8 mouse cellular contexts compared by ENCODE assay signal in the genomic region with DNA sequence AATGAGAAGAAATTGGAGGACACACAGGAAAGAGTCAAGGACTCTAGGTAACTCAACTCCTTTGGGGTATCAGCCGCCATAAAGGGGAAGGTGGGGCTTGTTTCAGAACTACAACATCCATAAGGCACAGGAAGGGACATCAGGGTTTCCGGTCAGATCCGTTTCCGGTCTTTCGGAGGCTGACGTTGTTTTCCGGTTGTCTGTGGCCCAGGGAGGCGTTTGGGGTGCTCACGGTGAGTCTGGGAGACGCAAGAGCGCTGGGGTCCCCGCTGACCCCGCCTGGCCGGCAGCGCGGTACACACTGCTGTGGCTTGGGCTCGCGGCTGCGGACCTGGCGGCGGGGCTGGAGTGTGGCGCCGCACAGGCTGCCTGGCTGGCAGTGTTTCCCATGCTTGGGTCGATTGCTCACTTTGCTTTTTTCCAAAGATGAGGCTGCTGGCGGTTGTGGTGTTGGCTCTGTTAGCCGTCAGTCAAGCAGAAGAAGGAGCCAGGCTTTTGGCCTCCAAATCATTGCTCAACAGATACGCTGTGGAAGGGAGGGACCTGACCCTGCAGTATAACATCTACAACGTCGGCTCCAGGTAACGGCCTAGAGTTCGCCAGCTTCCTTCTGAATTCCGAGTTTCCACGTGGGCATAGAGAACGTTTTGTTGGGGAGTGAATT. TPM values are rescaled to one million over a fixed set of nuclear protein-coding genes. Genes with fewer than 3 reads are reported as not detected.
DNase-seq lines count a peak whose midpoint lies in the region; ATAC-seq and TF ChIP-seq lines count a peak whose summit lies in the region.

No protein-coding gene starts in this region.

- H3K4me3 ChIP-seq in brown adipose tissue, adult 24 weeks (ENCODE audit: insufficient read depth, low read depth, low read length): peak overlapping the region; percentile 86
- H3K4me3 ChIP-seq in heart, embryonic 13.5 days: peak overlapping the region; percentile 94
- H3K4me3 ChIP-seq in kidney, postnatal 0 days (replicated peaks; ENCODE audit: low read depth, low read length): peak overlapping the region; percentile 93
- H3K4me3 ChIP-seq in liver, adult 2 months (ENCODE audit: insufficient read depth, low read depth, low read length): peak overlapping the region; percentile 85
- peak overlapping the region; percentile 67 for H3K4me3 ChIP-seq in myocyte

- peaks cover 39% of the 10 kb centered on the region for H3K36me3 ChIP-seq in heart, embryonic 13.5 days
- H3K36me3 ChIP-seq in kidney, postnatal 0 days (ENCODE audit: insufficient read depth, low read length): peaks cover 14% of the 10 kb centered on the region; the same call in 1 of the 2 replicates
- peaks cover 14% of the 10 kb centered on the region; the same call in 1 of the 2 replicates for H3K36me3 ChIP-seq in liver, adult 2 months (ENCODE audit: control insufficient read depth, insufficient read depth, low read length)
- H3K36me3 ChIP-seq in myocyte (ENCODE audit: control insufficient read depth, insufficient read depth): peaks cover 8% of the 10 kb centered on the region

- H3ac ChIP-seq in myocyte (ENCODE audit: control insufficient read depth, insufficient read length): peak overlapping the region; percentile 92

- DNase-seq in kidney, postnatal 0 days (ENCODE audit: low spot score): peak; percentile 95
- peak; percentile 93 for DNase-seq in liver, adult 2 months (ENCODE audit: extremely low read depth, low read depth, low spot score)
- peak; percentile 70 to 86 for DNase-seq in spleen, postnatal 4 days (ENCODE audit: low spot score in 2 of 2)

- peak; percentile 58; the same call in 1 of the 2 replicates for TF ChIP-seq POLR2A in liver, adult 2 months (IDR thresholded peaks at IDR 0.05; ENCODE audit: extremely low read depth, insufficient read depth, low read length)
- TF ChIP-seq POLR2A in myocyte (IDR thresholded peaks at IDR 0.05; ENCODE audit: insufficient read length, low read depth): peak; percentile 78

- H3K4me1 ChIP-seq in brown adipose tissue, adult 24 weeks (ENCODE audit: control insufficient read depth, insufficient read depth, insufficient read length, low read length): no peaks in the 10 kb centered on the region
- peaks cover 15% of the 10 kb centered on the region for H3K4me1 ChIP-seq in heart, embryonic 13.5 days
- peaks cover 6% of the 10 kb centered on the region; the same call in 1 of the 2 replicates for H3K4me1 ChIP-seq in kidney, postnatal 0 days (replicated peaks; ENCODE audit: insufficient read depth, low read length)
- H3K4me1 ChIP-seq in liver, adult 2 months (ENCODE audit: control insufficient read depth, insufficient read depth, low read length): no peaks in the 10 kb centered on the region

- H3K27ac ChIP-seq in brown adipose tissue, adult 24 weeks (replicated peaks; ENCODE audit: low read depth, low read length): peak overlapping the region; percentile 80
- H3K27ac ChIP-seq in heart, embryonic 13.5 days (replicated peaks): peak overlapping the region; percentile 73
- no peak overlapping the region; the same call in none of the 2 replicates for H3K27ac ChIP-seq in kidney, postnatal 0 days
- H3K27ac ChIP-seq in liver, adult 2 months (replicated peaks; ENCODE audit: insufficient read depth, low read depth, low read length): peak overlapping the region; percentile 84

- no peak for TF ChIP-seq CTCF in kidney, postnatal 0 days (IDR thresholded peaks at IDR 0.05; ENCODE audit: low read depth)
- no peak for TF ChIP-seq CTCF in liver, adult 2 months (IDR thresholded peaks at IDR 0.05; ENCODE audit: low read depth, low read length)

- no peaks in the 10 kb centered on the region; the same call in 1 of the 2 replicates for H3K27me3 ChIP-seq in heart, embryonic 13.5 days (replicated peaks)
- H3K27me3 ChIP-seq in kidney, postnatal 0 days (ENCODE audit: insufficient read depth, low read length): no peaks in the 10 kb centered on the region
- no peaks in the 10 kb centered on the region for H3K27me3 ChIP-seq in liver, adult 2 months (ENCODE audit: control insufficient read depth, insufficient read depth, low read length)
- H3K27me3 ChIP-seq in myocyte (ENCODE audit: control insufficient read depth, insufficient read depth, insufficient read length): peaks cover 3% of the 10 kb centered on the region

- 0% methylated on average over 34 of the region's 34 CpGs for whole genome bisulfite sequencing in heart, embryonic 13.5 days
- under 1% methylated on average over 34 of the region's 34 CpGs for WGBS in kidney, postnatal 0 days
- under 1% methylated on average over 34 of the region's 34 CpGs for WGBS in liver, adult 2 months

- peak overlapping the region; percentile 82 for H3K4me2 ChIP-seq in heart, embryonic 13.5 days
- H3K4me2 ChIP-seq in kidney, postnatal 0 days (ENCODE audit: low read length): peak overlapping the region; percentile 78
- H3K4me2 ChIP-seq in myocyte (ENCODE audit: low read depth): peak overlapping the region; percentile 89

- H3K9me3 ChIP-seq in heart, embryonic 13.5 days: no peaks in the 10 kb centered on the region
- H3K9me3 ChIP-seq in kidney, postnatal 0 days (replicated peaks; ENCODE audit: low read length): no peaks in the 10 kb centered on the region

- peak overlapping the region; percentile 97 for H3K9ac ChIP-seq in heart, embryonic 13.5 days
- peak overlapping the region; percentile 92 for H3K9ac ChIP-seq in kidney, postnatal 0 days (ENCODE audit: low read depth, low read length)
- H3K9ac ChIP-seq in liver, adult 2 months (ENCODE audit: low read depth, low read length): peak overlapping the region; percentile 92

- ATAC-seq in CD4-positive, CD25-positive, alpha-beta regulatory T cell, adult 4 months: peak; percentile 99
- ATAC-seq in erythroid progenitor cell, adult 5-6 weeks (replicated peaks; ENCODE audit: low FRiP score, poor library complexity, severe bottlenecking): peak; percentile 96
- ATAC-seq in heart, embryonic 13.5 days (ENCODE audit: extremely low read depth, insufficient number of reproducible peaks, low FRiP score, low TSS enrichment): peak; percentile 67
- ATAC-seq in kidney, postnatal 0 days (replicated peaks; ENCODE audit: low FRiP score, low read depth): peak; percentile 72

- H3K79me2 ChIP-seq in liver, adult 2 months (ENCODE audit: control insufficient read depth, insufficient read depth, low read length): no peaks in the 10 kb centered on the region
- peaks cover 23% of the 10 kb centered on the region for H3K79me2 ChIP-seq in myocyte (ENCODE audit: control insufficient read depth, insufficient read depth)

RNA-seq across cellular contexts. Expression of a gene that starts 3.9 kb away (rescaled TPM):
- polyA plus RNA-seq in CD4-positive, CD25-positive, alpha-beta regulatory T cell, adult 4 months (2017; shearing (Covaris generic)): 100 to 1,000 TPM; 160 to 161 TPM
- polyA plus RNA-seq in brown adipose tissue, adult 24 weeks (2012; ENCODE audit: insufficient read depth, insufficient read length, missing spikeins): 84.2 and 89.0 TPM in 2 replicates
- total RNA-seq in erythroid progenitor cell, adult 5-6 weeks (2015; ENCODE audit: low replicate concordance): 97.7 and 101 TPM in 2 replicates
- 23.9 and 50.2 TPM in 2 replicates for total RNA-seq in erythroid progenitor cell, adult 5-6 weeks (2017; ENCODE audit: low replicate concordance)
- polyA plus RNA-seq in heart, embryonic 13.5 days (2015; fragmentation: Nextera tagmentation; extraction: Ambion mirVana): 173 and 202 TPM in 2 replicates
- polyA plus RNA-seq in kidney, postnatal 0 days (2015; fragmentation: Nextera tagmentation; extraction: Ambion mirVana): 294 and 311 TPM in 2 replicates
- 90.0 and 110 TPM in 2 replicates for total RNA-seq in liver, adult 2 months (2014; rRNA removed)
- polyA plus RNA-seq in liver, adult 2 months (2012; rRNA removed): 155 and 176 TPM in 2 replicates
- polyA plus RNA-seq in myocyte (2012; fragmentation: generic; extraction: Trizol): 294 TPM

RNA-seq across cellular contexts. Expression of a gene that starts 26.0 kb away (rescaled TPM):
- polyA plus RNA-seq in CD4-positive, CD25-positive, alpha-beta regulatory T cell, adult 4 months (2017; shearing (Covaris generic)): 10 to 100 TPM; 11.9 to 12.0 TPM
- 36.6 and 42.2 TPM in 2 replicates for polyA plus RNA-seq in brown adipose tissue, adult 24 weeks (2012; ENCODE audit: insufficient read depth, insufficient read length, missing spikeins)
- 8.6 and 10.1 TPM in 2 replicates for total RNA-seq in erythroid progenitor cell, adult 5-6 weeks (2015; ENCODE audit: low replicate concordance)
- total RNA-seq in erythroid progenitor cell, adult 5-6 weeks (2017; ENCODE audit: low replicate concordance): 6.3 and 7.6 TPM in 2 replicates
- 33.1 and 34.1 TPM in 2 replicates for polyA plus RNA-seq in heart, embryonic 13.5 days (2015; fragmentation: Nextera tagmentation; extraction: Ambion mirVana)
- polyA plus RNA-seq in kidney, postnatal 0 days (2015; fragmentation: Nextera tagmentation; extraction: Ambion mirVana): 35.1 and 35.9 TPM in 2 replicates
- 8.3 and 14.2 TPM in 2 replicates for total RNA-seq in liver, adult 2 months (2014; rRNA removed)
- 41.1 and 42.8 TPM in 2 replicates for polyA plus RNA-seq in liver, adult 2 months (2012; rRNA removed)
- 44.9 TPM for polyA plus RNA-seq in myocyte (2012; fragmentation: generic; extraction: Trizol)

RNA-seq across cellular contexts. Expression of a gene that starts 26.2 kb away (rescaled TPM):
- 10 to 100 TPM; 36.5 to 48.6 TPM for polyA plus RNA-seq in CD4-positive, CD25-positive, alpha-beta regulatory T cell, adult 4 months (2017; shearing (Covaris generic))
- polyA plus RNA-seq in brown adipose tissue, adult 24 weeks (2012; ENCODE audit: insufficient read depth, insufficient read length, missing spikeins): 13.7 and 23.6 TPM in 2 replicates
- 17.7 and 23.9 TPM in 2 replicates for total RNA-seq in erythroid progenitor cell, adult 5-6 weeks (2015; ENCODE audit: low replicate concordance)
- 12.7 and 15.7 TPM in 2 replicates for total RNA-seq in erythroid progenitor cell, adult 5-6 weeks (2017; ENCODE audit: low replicate concordance)
- polyA plus RNA-seq in heart, embryonic 13.5 days (2015; fragmentation: Nextera tagmentation; extraction: Ambion mirVana): 73.1 and 73.4 TPM in 2 replicates
- polyA plus RNA-seq in kidney, postnatal 0 days (2015; fragmentation: Nextera tagmentation; extraction: Ambion mirVana): 53.7 and 65.4 TPM in 2 replicates
- 2.7 and 3.6 TPM in 2 replicates for total RNA-seq in liver, adult 2 months (2014; rRNA removed)
- 3.6 and 4.9 TPM in 2 replicates for polyA plus RNA-seq in liver, adult 2 months (2012; rRNA removed)
- 361 TPM for polyA plus RNA-seq in myocyte (2012; fragmentation: generic; extraction: Trizol)

RNA-seq across cellular contexts. Expression of a gene that starts 26.7 kb away (rescaled TPM):
- polyA plus RNA-seq in CD4-positive, CD25-positive, alpha-beta regulatory T cell, adult 4 months (2017; shearing (Covaris generic)): 100 to 1,000 TPM; 197 to 234 TPM
- polyA plus RNA-seq in brown adipose tissue, adult 24 weeks (2012; ENCODE audit: insufficient read depth, insufficient read length, missing spikeins): 209 and 224 TPM in 2 replicates
- total RNA-seq in erythroid progenitor cell, adult 5-6 weeks (2015; ENCODE audit: low replicate concordance): 9.0 and 12.6 TPM in 2 replicates
- 7.7 and 23.3 TPM in 2 replicates for total RNA-seq in erythroid progenitor cell, adult 5-6 weeks (2017; ENCODE audit: low replicate concordance)
- polyA plus RNA-seq in heart, embryonic 13.5 days (2015; fragmentation: Nextera tagmentation; extraction: Ambion mirVana): 131 and 150 TPM in 2 replicates
- polyA plus RNA-seq in kidney, postnatal 0 days (2015; fragmentation: Nextera tagmentation; extraction: Ambion mirVana): 164 and 173 TPM in 2 replicates
- 104 and 125 TPM in 2 replicates for total RNA-seq in liver, adult 2 months (2014; rRNA removed)
- 201 and 204 TPM in 2 replicates for polyA plus RNA-seq in liver, adult 2 months (2012; rRNA removed)
- 165 TPM for polyA plus RNA-seq in myocyte (2012; fragmentation: generic; extraction: Trizol)

RNA-seq across cellular contexts. Expression of a gene that starts 31.5 kb away (rescaled TPM):
- polyA plus RNA-seq in CD4-positive, CD25-positive, alpha-beta regulatory T cell, adult 4 months (2017; shearing (Covaris generic)): not detected
- polyA plus RNA-seq in brown adipose tissue, adult 24 weeks (2012; ENCODE audit: insufficient read depth, insufficient read length, missing spikeins): not detected in 2 replicates
- total RNA-seq in erythroid progenitor cell, adult 5-6 weeks (2015; ENCODE audit: low replicate concordance): not detected in 2 replicates
- not detected in 2 replicates for total RNA-seq in erythroid progenitor cell, adult 5-6 weeks (2017; ENCODE audit: low replicate concordance)
- polyA plus RNA-seq in heart, embryonic 13.5 days (2015; fragmentation: Nextera tagmentation; extraction: Ambion mirVana): 1.1 and 1.5 TPM in 2 replicates
- 27.4 and 28.9 TPM in 2 replicates for polyA plus RNA-seq in kidney, postnatal 0 days (2015; fragmentation: Nextera tagmentation; extraction: Ambion mirVana)
- total RNA-seq in liver, adult 2 months (2014; rRNA removed): 0.18 and 0.20 TPM in 2 replicates
- polyA plus RNA-seq in liver, adult 2 months (2012; rRNA removed): 0.32 and 0.46 TPM in 2 replicates
- polyA plus RNA-seq in myocyte (2012; fragmentation: generic; extraction: Trizol): 0.13 TPM
